Mouse (Mus musculus) thymus, adult 2 months (tissue): ENCODE data around the gene Rpain.

Experiments
- CTCF ChIP-seq: fragments of 200-500 bp; IDR thresholded peaks from 2 replicates; pipeline ENCODE4 v1.5.1; 2012; ENCODE audit warnings: mild to moderate bottlenecking, control low read depth, low read length, moderate library complexity, borderline replicate concordance; ENCODE audit not compliant: control insufficient read depth, poor library complexity, insufficient read depth; ENCODE audit errors: extremely low read depth
- POLR2A ChIP-seq: fragments of 200-500 bp; IDR thresholded peaks from 2 replicates; pipeline ENCODE4 v1.6.1; 2012; ENCODE audit warnings: mild to moderate bottlenecking, low read length, control low read depth, moderate library complexity; ENCODE audit not compliant: control insufficient read depth, poor library complexity, insufficient read depth; ENCODE audit errors: extremely low read depth

DNA sequence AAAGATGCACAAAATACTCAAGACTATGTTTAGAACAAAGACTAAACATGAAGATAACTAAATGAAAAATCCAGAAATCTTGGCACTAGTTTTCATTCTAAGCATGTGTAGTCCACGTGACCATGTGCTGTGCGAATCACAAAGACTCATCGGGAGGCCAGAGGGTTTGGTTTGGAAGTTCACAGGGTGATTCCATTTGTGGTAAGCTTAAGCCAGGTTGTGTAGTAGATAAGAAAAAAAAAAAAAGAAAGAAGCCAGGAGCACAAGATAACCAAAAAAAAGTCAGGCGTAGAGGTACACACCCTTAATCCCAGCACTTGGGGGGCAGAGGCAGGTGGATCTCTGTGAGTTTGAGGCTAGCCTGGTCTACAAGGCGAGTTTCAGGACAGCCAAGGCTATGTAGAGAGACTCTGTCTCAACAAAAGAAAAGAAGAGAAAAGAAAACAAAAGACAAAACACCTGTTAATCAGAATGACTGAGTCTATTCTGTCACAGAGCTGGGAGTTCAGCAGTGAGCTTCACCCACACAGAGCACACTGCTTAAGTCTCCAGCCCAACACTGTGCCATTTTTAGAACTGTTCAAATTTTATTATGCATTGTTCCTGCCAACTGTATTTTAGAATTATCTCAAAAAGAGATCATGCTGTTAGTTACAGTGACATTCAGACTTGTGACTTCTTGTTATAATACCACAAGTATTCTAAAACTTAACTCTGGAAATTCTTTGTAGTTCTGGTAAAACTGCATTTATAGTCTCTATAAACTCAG lies 9.0 kb upstream of the Rpain start:
- TF ChIP-seq CTCF = no peak
- TF ChIP-seq POLR2A = no peak
